Mouse (Mus musculus): ENCODE measurements around the gene Scaper.

The Scaper gene

DNA sequence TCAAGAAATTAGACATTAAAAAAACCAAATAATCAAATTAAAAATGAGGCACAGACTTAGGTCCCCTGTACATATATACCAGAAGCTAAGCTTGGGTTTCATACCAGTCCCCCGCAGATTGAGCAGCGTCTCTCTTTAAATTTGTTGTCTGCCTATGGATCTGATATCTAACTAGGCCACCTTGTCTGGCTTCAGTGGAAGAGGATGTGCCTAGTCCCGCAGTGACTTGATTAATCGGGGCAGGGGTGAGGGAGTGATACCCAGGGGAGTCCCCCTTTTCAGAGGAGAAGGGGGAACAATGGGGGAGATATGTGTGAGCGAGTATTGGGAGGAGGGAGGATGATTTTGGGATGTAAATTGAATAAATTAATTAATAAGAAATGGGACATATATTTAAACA, 310.9 kb downstream of the Scaper start:
- in situ Hi-C loops (cut with MboI; ENCODE audit: low pct_unique_long_range_greater_than_20kb in 1 of 2, low sequenced_read_pairs in 2 of 2, unreplicated experiment in 1 of 2), result no loop called here

DNA sequence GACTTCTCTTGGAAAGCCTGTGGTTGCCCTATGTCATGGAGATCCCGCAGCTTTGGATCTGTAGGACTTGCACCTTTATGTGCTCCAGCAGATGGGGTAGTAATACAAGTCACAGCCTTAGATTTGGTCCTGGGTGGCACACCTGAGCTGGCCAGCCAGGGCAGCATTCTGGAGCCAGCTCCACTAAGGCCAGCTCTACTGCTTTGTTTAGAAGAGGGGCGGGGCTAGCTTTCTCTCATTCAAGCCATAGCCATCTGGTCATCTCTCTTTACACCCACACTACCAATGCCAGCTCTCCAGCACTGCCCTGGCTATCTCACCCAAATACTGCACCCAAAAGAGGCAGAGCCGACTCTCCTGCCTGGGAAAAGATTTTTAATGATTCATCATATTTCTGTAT, 323.2 kb downstream of the Scaper start:
- in situ Hi-C loops (cut with MboI; ENCODE audit: low pct_unique_long_range_greater_than_20kb in 1 of 2, low sequenced_read_pairs in 2 of 2, unreplicated experiment in 1 of 2), result no loop called here

DNA sequence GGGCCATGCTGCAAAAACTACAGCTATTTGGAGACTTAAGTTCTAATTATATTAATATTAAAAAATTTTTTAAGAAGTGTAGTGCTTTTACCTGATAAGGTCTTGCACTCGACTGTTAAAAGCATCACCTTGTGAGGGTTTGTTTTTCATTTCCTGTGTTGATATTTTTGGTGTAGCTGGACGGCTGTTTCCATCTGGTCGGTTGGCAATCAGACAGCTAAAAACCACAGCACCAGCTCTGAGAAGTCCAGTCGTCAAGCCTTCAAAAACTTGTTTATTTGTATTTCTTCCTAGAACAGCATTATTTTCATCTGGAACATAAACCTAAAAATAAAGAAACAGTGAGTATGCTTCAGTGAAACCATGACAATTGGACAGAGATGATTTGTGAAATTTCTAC, 328.2 kb downstream of the Scaper start:
- in situ Hi-C loops (cut with MboI; ENCODE audit: low pct_unique_long_range_greater_than_20kb in 1 of 2, low sequenced_read_pairs in 2 of 2, unreplicated experiment in 1 of 2), result no loop called here

DNA sequence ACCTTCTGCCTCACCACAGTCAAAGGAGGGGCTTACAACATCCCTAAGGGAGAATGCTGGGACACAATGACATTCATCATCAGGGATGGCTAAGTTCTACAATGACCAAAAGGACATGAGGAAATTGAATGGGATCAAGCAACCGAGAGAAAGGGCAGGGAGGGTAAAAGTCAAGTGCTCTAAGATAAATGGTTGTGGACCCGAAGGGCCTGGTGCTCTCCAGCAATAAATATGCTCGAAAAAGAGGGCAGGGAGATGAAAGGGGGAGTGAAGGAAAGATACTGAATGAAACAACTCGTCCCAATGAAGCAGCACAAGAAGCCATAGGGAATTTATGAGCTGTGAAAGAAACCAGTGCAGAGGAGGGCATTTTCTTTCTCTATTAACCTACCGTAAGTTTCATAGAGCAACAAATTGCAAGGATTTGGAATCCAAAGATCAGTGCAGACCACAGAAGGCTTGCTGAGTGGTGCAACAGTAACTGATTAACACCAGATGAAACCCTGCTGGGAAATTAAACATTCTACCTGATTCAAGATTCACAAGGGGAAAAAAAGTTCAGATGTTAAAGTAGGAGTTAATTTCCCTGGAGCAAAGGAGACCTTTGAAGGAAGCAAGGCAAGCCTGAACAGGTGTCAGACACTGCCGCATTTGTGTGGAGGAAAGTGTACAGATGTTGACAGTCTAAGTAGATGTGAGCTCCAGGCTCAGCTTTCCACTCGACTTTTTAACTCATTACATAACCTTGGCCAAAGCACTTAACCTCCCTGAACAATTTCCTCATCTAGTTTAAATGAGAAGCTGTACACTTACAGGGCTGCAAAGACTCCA, 329.0 kb downstream of the Scaper start:
- in situ Hi-C loops (cut with MboI; ENCODE audit: low pct_unique_long_range_greater_than_20kb in 1 of 2, low sequenced_read_pairs in 2 of 2, unreplicated experiment in 1 of 2), result no loop called here

DNA sequence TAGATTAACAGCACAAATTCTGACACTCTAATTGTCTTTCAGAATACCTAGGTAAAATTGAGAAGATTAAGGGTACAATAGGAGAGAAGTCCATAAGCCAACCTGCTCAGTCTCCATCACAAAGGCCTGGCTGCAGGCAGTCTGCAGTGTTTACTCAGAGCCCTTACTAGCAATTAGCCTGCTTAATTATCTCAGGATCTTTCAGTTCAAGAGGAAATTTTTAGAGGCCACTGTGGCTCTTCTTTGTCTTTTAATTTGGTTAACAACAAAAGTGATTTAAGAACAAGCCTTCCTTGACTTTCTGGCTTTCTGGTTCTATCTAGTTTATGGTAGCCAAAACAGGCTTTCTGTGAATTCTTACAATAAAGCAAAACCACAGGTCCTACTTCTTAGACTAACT, 339.3 kb downstream of the Scaper start:
- in situ Hi-C loops (cut with MboI; ENCODE audit: low pct_unique_long_range_greater_than_20kb in 1 of 2, low sequenced_read_pairs in 2 of 2, unreplicated experiment in 1 of 2), result no loop called here

DNA sequence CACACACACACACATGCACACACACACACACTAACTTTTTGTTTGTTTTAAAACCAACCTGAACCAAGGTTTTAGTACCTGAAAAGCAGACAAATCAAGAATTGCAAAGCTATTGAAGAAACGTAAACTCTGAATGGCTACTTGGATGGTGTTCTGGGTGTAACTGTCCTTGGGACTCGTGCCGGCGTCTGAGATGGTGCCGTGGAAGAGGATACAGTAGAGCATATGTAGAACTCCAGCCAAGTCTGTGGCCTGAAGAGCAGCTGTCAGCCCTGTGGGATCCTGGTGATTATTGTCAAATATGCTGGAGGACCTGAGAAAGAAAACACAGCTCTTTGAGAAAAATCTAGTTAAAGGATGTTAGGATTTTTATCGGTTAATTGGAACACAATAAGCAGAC, 351.8 kb downstream of the Scaper start:
- in situ Hi-C loops (cut with MboI; ENCODE audit: low pct_unique_long_range_greater_than_20kb in 1 of 2, low sequenced_read_pairs in 2 of 2, unreplicated experiment in 1 of 2), result no loop called here

DNA sequence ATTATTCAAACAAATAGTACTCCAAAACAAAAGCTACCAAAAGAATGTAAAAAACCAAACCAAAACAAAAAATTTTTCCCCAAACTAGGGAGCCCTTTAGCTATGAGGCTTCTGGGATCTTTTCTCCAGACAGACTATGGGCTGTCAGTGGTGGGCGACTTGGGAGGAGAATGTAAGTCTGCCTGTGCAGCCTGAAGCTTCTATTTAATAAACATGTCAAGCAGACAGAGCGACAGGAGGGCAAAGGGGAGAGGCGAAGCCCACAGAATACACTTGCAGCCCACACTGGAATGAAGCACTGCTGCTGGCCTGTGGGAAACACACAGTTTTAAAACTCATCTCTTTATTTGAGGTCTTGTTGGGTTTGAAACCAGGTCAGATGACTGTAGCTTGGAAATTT, 356.5 kb downstream of the Scaper start:
- in situ Hi-C loops (cut with MboI; ENCODE audit: low pct_unique_long_range_greater_than_20kb in 1 of 2, low sequenced_read_pairs in 2 of 2, unreplicated experiment in 1 of 2), result no loop called here

DNA sequence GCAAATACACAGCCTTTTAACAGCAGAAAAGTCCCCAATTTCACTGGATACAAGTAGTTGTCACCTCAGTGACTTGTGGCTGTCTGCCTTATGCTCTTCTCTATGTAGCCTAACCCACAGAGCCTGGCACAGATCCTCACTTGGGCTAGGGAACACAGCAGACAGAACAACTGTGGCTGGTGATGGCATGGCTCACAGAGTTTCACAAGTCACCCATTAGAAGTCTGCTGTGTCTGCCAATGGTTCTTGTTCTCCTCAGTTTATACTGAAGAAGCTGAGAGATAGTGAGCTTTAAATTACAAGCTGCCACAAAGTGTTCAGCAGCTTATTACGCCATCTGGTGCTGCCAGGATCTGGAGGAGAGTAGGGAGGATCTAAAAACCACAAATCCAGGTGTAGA, 361.3 kb downstream of the Scaper start:
- in situ Hi-C loops (cut with MboI; ENCODE audit: low pct_unique_long_range_greater_than_20kb in 1 of 2, low sequenced_read_pairs in 2 of 2, unreplicated experiment in 1 of 2), result no loop called here

DNA sequence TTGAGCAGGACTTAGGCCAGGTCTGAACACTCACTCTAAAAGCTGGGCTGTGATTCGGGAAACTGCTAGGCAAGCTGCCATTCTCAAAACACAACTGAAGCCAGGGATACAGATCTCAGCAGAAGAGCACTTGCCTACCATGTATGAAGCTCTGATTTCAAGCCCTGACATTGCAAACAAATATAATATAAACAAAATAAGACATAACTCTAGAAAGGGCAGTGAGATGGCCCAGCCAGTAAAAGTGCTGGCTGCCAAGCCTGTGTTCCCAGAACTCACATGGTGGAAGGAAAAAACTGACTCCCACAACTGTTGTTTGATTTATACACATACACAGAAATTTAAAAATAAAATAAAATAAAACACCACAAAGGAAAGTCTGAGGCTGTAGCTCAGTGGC, 366.8 kb downstream of the Scaper start:
- in situ Hi-C loops (cut with MboI; ENCODE audit: low pct_unique_long_range_greater_than_20kb in 1 of 2, low sequenced_read_pairs in 2 of 2, unreplicated experiment in 1 of 2), result no loop called here

DNA sequence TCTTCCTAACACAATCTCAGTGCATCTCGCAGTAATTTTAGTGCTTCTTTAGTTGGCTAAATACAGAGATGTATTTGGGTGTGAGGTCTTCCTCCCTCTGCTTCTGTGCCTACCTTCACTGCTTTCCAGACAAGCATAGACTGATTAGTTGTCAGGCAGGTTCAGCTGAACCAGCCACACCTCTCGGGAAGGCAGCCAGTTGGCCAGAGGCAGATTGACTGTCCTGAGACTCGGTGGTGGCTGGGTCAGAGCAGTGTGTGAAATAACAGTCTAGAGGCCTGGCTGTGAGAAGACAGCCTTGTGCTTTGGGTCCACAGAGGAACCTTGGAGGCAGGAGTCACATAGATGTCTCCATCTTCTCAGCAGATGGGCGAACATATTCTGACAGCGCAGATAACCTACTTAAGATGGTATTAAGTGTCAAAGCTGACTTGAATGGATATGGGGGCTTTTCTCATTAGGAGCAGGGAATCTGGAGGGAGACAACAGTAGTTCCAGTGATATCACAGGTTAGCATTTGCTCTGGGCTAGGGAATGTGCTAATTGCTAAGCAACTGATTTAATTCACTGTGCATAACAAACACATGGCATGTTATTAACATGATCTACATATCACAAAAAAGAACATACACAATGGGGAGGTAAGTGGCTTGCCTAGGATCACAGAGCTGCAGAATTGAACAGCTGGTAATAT, 369.3 kb downstream of the Scaper start:
- in situ Hi-C loops (cut with MboI; ENCODE audit: low pct_unique_long_range_greater_than_20kb in 1 of 2, low sequenced_read_pairs in 2 of 2, unreplicated experiment in 1 of 2), result no loop called here

DNA sequence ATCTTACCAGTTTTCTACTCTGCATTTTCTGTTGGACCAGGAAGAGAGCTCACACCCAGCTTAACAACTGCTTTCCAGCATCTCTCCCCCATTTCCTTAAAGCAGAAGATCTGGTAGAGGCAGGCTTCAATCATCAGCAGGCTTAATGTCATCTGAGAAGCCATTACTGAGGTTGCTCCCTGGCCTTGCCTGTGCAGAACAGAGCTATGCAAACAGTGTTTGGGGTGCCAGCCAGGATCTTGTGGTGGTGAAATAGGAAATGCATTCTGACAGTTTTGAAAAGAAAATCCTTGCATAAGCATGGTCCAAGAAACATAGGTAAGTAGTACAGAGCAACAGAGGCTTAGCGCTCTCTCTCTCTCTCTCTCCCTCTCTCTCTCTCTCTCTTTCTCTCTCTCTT, 377.0 kb downstream of the Scaper start:
- in situ Hi-C loops (cut with MboI; ENCODE audit: low pct_unique_long_range_greater_than_20kb in 1 of 2, low sequenced_read_pairs in 2 of 2, unreplicated experiment in 1 of 2), result no loop called here

DNA sequence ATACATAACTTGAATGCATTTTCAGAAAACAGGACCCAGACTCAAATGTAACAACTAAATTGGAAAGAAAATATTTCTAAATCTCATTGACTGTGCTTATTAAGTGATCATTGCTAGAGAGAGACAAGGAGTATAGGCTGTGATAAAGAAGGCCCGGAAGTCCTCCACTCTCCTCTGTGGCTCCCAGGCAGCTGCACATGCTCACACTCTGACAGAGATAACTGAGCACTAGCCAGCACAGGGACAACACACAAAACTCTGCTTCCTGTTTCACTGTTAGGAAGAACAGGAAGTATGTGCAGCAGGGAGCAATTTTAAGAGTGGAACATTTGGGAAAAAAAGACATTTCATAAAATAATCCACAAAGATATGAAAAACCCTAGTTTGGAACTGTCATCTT, 382.9 kb downstream of the Scaper start:
- in situ Hi-C loops (cut with MboI; ENCODE audit: low pct_unique_long_range_greater_than_20kb in 1 of 2, low sequenced_read_pairs in 2 of 2, unreplicated experiment in 1 of 2), result no loop called here

DNA sequence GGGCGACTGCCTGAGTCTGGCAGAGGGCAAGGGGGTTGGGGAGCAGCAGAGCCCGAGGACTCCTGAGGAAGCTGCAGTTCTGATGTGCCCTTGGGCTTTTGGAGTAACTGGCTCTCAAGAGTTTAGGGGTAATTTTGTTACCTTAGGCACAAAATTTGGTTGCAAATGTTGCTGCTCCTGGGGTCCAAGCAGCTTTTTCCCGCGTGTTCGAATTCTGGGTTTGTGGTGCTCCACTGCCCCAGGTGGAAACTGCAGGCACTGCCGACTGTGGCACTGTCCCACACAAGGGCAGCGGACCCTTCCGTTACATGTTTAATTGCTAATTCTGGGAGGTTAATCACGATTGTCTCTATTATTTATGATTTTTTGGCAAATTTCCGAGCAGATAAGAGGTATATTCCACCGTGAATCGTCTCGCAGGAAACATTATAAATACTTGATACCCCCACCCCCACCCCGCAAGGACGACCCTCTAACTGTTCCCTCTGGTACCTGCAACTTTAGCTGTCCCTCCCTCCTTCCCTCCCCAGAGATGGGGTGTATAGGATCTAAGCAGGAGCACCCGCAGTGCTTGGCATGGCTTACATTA, 388.5 kb downstream of the Scaper start:
- in situ Hi-C loops (cut with MboI; ENCODE audit: low pct_unique_long_range_greater_than_20kb in 1 of 2, low sequenced_read_pairs in 2 of 2, unreplicated experiment in 1 of 2), result loop anchor here in 1 of 2 experiments (25.0 kb wide), 1 partner anchor 363 kb away; no protein-coding TSS in a partner anchor

DNA sequence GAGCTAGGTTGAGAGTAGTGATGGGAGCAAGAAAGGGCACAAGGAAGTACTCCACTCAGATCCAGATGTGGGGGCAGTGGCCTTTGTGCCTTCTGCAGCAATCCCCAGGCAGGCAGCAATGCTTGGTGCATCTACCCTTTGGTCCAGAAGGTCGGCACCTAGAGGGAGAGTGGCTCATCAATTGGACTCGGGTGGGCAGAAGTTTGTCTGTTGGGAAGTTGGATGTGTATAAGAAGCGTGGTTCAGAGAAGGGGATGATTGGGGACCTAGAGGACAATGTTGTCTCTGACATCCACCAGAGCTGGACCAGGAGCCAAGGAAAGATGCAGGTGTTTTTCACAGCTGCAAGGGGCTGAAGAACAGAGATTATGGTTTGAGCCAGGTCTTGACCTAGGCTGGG, 389.0 kb downstream of the Scaper start:
- in situ Hi-C loops (cut with MboI; ENCODE audit: low pct_unique_long_range_greater_than_20kb in 1 of 2, low sequenced_read_pairs in 2 of 2, unreplicated experiment in 1 of 2), result loop anchor here in 1 of 2 experiments (25.0 kb wide), 1 partner anchor 363 kb away; no protein-coding TSS in a partner anchor

DNA sequence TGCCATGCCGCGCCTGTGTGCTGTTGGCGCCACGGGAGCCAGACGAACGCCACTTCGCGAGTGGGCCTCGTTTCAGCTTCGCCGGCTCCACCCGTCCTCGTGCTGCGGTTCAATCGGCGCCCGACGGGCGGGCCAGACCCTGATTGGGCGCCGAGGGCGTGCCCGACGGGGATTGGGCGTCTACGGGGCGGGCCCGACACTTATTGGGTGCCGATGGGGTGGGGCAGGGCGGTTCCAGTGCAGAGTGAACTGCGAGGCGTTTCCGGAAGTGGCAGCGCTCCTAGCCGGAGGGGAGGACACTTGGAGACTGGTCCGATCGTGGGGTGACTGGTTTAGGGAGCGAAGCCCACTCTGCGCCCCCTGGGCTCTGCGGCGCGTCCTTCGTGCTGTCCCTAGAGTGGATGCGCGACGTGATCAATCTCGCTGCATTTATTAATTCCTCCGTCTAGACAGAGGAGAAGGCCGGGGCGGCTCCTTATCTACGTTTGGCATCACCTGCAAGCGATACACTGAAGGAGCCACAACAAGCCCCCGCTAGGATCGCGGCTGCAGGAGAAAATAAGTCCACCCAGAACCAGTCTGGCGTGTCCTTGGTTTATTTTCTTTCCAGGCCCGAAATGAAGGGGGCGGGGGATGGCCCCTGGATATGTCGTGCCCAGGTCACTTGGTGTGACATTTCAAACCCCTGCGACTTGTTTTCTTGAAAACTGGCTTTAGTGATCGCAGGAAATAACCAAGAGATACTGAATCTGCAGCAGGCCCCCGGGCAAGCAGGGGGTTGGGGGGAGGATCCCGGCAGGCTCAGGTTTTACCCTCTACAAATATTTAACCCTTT, 391.5 kb downstream of the Scaper start:
- in situ Hi-C loops (cut with MboI; ENCODE audit: low pct_unique_long_range_greater_than_20kb in 1 of 2, low sequenced_read_pairs in 2 of 2, unreplicated experiment in 1 of 2), result loop anchor here in 1 of 2 experiments (25.0 kb wide), 1 partner anchor 366 kb away; no protein-coding TSS in a partner anchor

DNA sequence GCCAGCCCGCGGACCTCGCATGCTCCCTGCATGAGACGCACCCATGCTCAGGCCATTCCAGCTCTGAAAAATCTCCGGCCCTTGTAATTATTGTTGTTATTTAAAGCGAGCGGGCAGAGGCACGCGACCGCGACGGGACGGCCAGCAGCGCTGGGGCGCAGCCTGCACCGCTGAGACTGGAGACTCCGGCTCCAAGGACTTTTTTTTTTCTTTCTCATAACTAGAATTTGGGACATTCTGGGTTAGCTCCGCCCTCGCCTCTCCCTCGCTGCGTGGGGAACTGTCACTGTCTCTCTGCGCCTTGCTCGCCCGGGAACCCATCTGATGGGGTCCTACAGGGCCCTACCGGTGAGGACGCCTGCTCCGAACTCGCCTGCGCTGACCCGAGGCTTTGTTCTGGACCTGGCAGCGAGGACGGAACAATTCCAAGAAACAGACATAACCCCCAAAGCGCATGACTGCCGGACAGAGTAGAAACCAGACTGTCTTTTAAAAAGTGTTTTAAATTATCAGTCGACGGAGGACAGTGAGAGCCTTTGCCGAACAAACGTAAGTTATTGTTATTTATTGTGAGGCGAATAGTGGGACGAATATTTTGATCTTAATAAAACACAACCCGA, 392.3 kb downstream of the Scaper start:
- in situ Hi-C loops (cut with MboI; ENCODE audit: low pct_unique_long_range_greater_than_20kb in 1 of 2, low sequenced_read_pairs in 2 of 2, unreplicated experiment in 1 of 2), result loop anchor here in 1 of 2 experiments (25.0 kb wide), 1 partner anchor 367 kb away; no protein-coding TSS in a partner anchor

DNA sequence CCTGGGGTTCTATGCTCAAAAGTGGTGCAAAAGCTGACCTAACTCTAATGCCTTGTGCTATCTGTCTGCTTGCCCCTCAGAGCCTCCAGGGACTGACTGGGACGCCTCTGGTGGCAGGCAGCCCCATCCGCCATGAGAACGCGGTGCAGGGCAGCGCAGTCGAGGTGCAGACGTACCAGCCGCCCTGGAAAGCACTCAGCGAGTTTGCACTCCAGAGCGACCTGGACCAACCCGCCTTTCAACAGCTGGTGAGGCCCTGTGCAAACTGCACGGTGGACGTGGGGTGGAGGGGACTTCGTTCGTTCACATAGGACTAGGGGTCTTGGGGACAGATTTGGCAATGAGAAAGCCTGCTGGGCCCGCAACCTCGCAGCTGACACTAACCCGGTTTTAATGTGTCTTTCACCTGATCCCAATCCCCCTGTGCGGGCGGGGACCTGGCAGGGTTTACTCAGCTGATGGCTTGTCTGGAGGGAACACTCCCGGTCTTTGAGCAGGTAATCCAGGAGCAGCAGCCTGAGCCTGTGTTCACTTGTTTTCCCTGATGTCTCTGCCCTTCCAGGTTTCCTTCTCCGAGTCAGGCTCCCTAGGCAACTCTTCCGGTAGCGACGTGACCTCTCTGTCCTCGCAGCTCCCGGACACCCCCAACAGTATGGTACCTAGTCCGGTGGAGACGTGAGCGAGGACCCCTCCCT, 392.9 kb downstream of the Scaper start:
- in situ Hi-C loops (cut with MboI; ENCODE audit: low pct_unique_long_range_greater_than_20kb in 1 of 2, low sequenced_read_pairs in 2 of 2, unreplicated experiment in 1 of 2), result loop anchor here in 1 of 2 experiments (25.0 kb wide), 1 partner anchor 367 kb away; no protein-coding TSS in a partner anchor
